Mouse (Mus musculus) thymus, adult 2 months (tissue): Measurements from ENCODE around the gene Otop1.

Source experiments
- CTCF ChIP-seq: fragments of 200-500 bp; IDR thresholded peaks from 2 replicates; pipeline ENCODE4 v1.5.1; 2012; ENCODE audit warnings: mild to moderate bottlenecking, control low read depth, low read length, moderate library complexity, borderline replicate concordance; ENCODE audit not compliant: control insufficient read depth, poor library complexity, insufficient read depth; ENCODE audit errors: extremely low read depth
- POLR2A ChIP-seq: fragments of 200-500 bp; IDR thresholded peaks from 2 replicates; pipeline ENCODE4 v1.6.1; 2012; ENCODE audit warnings: mild to moderate bottlenecking, low read length, control low read depth, moderate library complexity; ENCODE audit not compliant: control insufficient read depth, poor library complexity, insufficient read depth; ENCODE audit errors: extremely low read depth

DNA sequence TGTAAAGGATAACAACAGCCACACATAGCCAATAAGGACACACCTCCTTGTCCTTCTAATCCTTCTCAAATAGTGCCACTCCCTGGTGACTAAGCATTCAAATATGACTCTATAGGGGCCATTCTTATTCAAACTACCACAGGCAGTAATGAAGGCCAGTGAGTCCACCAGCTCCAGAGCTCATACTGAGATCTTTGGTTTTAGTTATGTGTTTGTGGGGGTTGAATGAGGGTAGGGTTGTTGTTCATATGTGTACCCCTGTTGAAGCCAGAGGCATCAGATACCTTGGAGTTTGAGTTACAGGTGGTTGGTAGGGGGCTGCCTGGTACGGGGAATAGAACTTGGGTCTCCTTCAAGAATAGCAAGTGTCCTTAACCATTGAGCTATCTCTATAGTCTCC is 19.2 kb upstream of the Otop1 start:
- TF ChIP-seq CTCF (no peak), POLR2A (no peak)
